ENCODE assay signal across 14 mouse cellular contexts in genomic region chr9:56492916-56493315, GRCm38 (mm10).
DNase-seq lines count a peak whose midpoint lies in the region; ATAC-seq and TF ChIP-seq lines count a peak whose summit lies in the region.
"Had no signal": no experiment of that assay in that cellular context is flagged by ENCODE, and none has a peak within 500 bp of the region (broad histone marks: within the 10 kb centered on the region; RNA-seq: fewer than 3 reads in every experiment).

No protein-coding gene starts in this region.

- no peak overlapping the region for H3K4me2 ChIP-seq in forebrain, embryonic 15.5 days (replicated peaks)
- H3K4me2 ChIP-seq in forebrain, embryonic 12.5 days = no peak overlapping the region
- H3K4me2 ChIP-seq in lung, embryonic 14.5 days = no peak overlapping the region
- H3K4me2 ChIP-seq in hindbrain, embryonic 16.5 days (ENCODE audit: low read length) = no peak overlapping the region
- H3K4me2 ChIP-seq in liver, postnatal 0 days (ENCODE audit: low read depth, low read length) = no peak overlapping the region
- H3K4me2 ChIP-seq: embryonic facial prominence, embryonic 12.5 days; heart, embryonic 11.5 days had no signal

- H3K4me1 ChIP-seq in forebrain, embryonic 15.5 days = peaks cover 28% of the 10 kb centered on the region
- peaks cover 9% of the 10 kb centered on the region for H3K4me1 ChIP-seq in forebrain, embryonic 12.5 days
- peaks cover 23% of the 10 kb centered on the region for H3K4me1 ChIP-seq in lung, embryonic 14.5 days (ENCODE audit: insufficient read depth)
- peaks cover 6% of the 10 kb centered on the region for H3K4me1 ChIP-seq in lung, adult 2 months (ENCODE audit: control insufficient read depth, insufficient read depth, low read length)
- peaks cover 22% of the 10 kb centered on the region for H3K4me1 ChIP-seq in hindbrain, embryonic 16.5 days (ENCODE audit: control insufficient read depth, insufficient read depth, low read depth, low read length)
- H3K4me1 ChIP-seq in liver, postnatal 0 days (ENCODE audit: insufficient read depth) = no peaks in the 10 kb centered on the region
- H3K4me1 ChIP-seq: embryonic facial prominence, embryonic 12.5 days had no signal

- WGBS in forebrain, embryonic 15.5 days = 24% methylated on average over 1 of the region's 1 CpGs
- WGBS in forebrain, embryonic 12.5 days = 59% methylated on average over 1 of the region's 1 CpGs
- 19% methylated on average over 1 of the region's 1 CpGs for WGBS in lung, embryonic 14.5 days
- 20% methylated on average over 1 of the region's 1 CpGs for WGBS in lung, adult 2 months
- 32% methylated on average over 1 of the region's 1 CpGs for WGBS in hindbrain, embryonic 16.5 days
- 60% methylated on average over 1 of the region's 1 CpGs for WGBS in liver, postnatal 0 days (ENCODE audit: insufficient replicate concordance)

- 0 out of 2 replicates have a peak overlapping the region, but pooled peaks have one; percentile 2 for H3K27ac ChIP-seq in forebrain, embryonic 15.5 days (replicated peaks)
- no peak overlapping the region for H3K27ac ChIP-seq in forebrain, embryonic 12.5 days
- H3K27ac ChIP-seq in lung, embryonic 14.5 days (ENCODE audit: low read depth) = no peak overlapping the region; the same call in 1 of the 2 replicates
- H3K27ac ChIP-seq in hindbrain, embryonic 16.5 days (ENCODE audit: low read depth, low read length) = no peak overlapping the region
- H3K27ac ChIP-seq in liver, postnatal 0 days (ENCODE audit: low read depth) = no peak overlapping the region
- H3K27ac ChIP-seq: embryonic facial prominence, embryonic 12.5 days; midbrain, embryonic 10.5 days had no signal

- H3K4me3 ChIP-seq in forebrain, embryonic 15.5 days = no peak overlapping the region
- no peak overlapping the region for H3K4me3 ChIP-seq in forebrain, embryonic 12.5 days (replicated peaks)
- no peak overlapping the region for H3K4me3 ChIP-seq in lung, embryonic 14.5 days (ENCODE audit: low read depth, low read length)
- no peak overlapping the region for H3K4me3 ChIP-seq in lung, adult 2 months (replicated peaks; ENCODE audit: extremely low read depth, low read depth, low read length)
- H3K4me3 ChIP-seq in hindbrain, embryonic 16.5 days (ENCODE audit: low read length) = no peak overlapping the region
- no peak overlapping the region for H3K4me3 ChIP-seq in liver, postnatal 0 days (ENCODE audit: low read depth, low read length)
- H3K4me3 ChIP-seq: embryonic facial prominence, embryonic 12.5 days; midbrain, embryonic 10.5 days had no signal

- no peak for ATAC-seq in forebrain, embryonic 15.5 days (replicated peaks)
- ATAC-seq in forebrain, embryonic 12.5 days (ENCODE audit: low FRiP score) = no peak
- ATAC-seq in lung, embryonic 14.5 days (ENCODE audit: insufficient read depth) = peak; percentile 62
- peak; percentile 37; the same call in 1 of the 2 replicates for ATAC-seq in hindbrain, embryonic 16.5 days
- no peak for ATAC-seq in liver, postnatal 0 days

- peak; percentile 82 for DNase-seq in lung, embryonic 14.5 days
- no peak for DNase-seq in lung, adult 2 months
- peak; percentile 68 for DNase-seq in NIH3T3 (ENCODE audit: low read depth)
- DNase-seq in liver, postnatal 0 days = no peak
- DNase-seq: cerebellum, adult 11-12 months; gastrocnemius, postnatal 36 days; heart, postnatal 36 days; kidney, adult 9 months had no signal

- no peaks in the 10 kb centered on the region for H3K27me3 ChIP-seq in forebrain, embryonic 15.5 days
- no peaks in the 10 kb centered on the region for H3K27me3 ChIP-seq in forebrain, embryonic 12.5 days
- H3K27me3 ChIP-seq in lung, embryonic 14.5 days (ENCODE audit: insufficient read depth, low read length) = no peaks in the 10 kb centered on the region
- H3K27me3 ChIP-seq in hindbrain, embryonic 16.5 days (replicated peaks; ENCODE audit: control insufficient read depth, insufficient read depth, low read length) = no peaks in the 10 kb centered on the region
- no peaks in the 10 kb centered on the region for H3K27me3 ChIP-seq in liver, postnatal 0 days (ENCODE audit: insufficient read depth, low read length)
- H3K27me3 ChIP-seq: embryonic facial prominence, embryonic 12.5 days had no signal

- no peak for TF ChIP-seq POLR2A in lung, adult 2 months (IDR thresholded peaks at IDR 0.05; ENCODE audit: borderline replicate concordance, extremely low read depth, low read depth, low read length)

- H3K36me3 ChIP-seq in forebrain, embryonic 15.5 days = peaks cover 48% of the 10 kb centered on the region
- peaks cover 67% of the 10 kb centered on the region for H3K36me3 ChIP-seq in forebrain, embryonic 12.5 days (replicated peaks)
- H3K36me3 ChIP-seq in lung, embryonic 14.5 days (ENCODE audit: insufficient read depth) = peaks cover 55% of the 10 kb centered on the region
- H3K36me3 ChIP-seq in hindbrain, embryonic 16.5 days (ENCODE audit: control insufficient read depth, insufficient read depth, low read length) = peaks cover 25% of the 10 kb centered on the region
- H3K36me3 ChIP-seq in liver, postnatal 0 days (replicated peaks; ENCODE audit: insufficient read depth, low read length) = peaks cover 30% of the 10 kb centered on the region

- no peak for TF ChIP-seq CTCF in lung, embryonic 14.5 days (IDR thresholded peaks at IDR 0.05; ENCODE audit: low read depth)
- TF ChIP-seq CTCF in lung, adult 2 months (IDR thresholded peaks at IDR 0.05; ENCODE audit: insufficient read depth, low read length) = no peak
- no peak for TF ChIP-seq CTCF in liver, postnatal 0 days (IDR thresholded peaks at IDR 0.05; ENCODE audit: low read depth)

- H3K9ac ChIP-seq in forebrain, embryonic 15.5 days (replicated peaks) = no peak overlapping the region
- no peak overlapping the region for H3K9ac ChIP-seq in forebrain, embryonic 12.5 days
- no peak overlapping the region for H3K9ac ChIP-seq in lung, embryonic 14.5 days
- no peak overlapping the region for H3K9ac ChIP-seq in hindbrain, embryonic 16.5 days (ENCODE audit: low read depth, low read length)
- H3K9ac ChIP-seq in liver, postnatal 0 days (replicated peaks) = no peak overlapping the region
- H3K9ac ChIP-seq: embryonic facial prominence, embryonic 12.5 days had no signal

- no peaks in the 10 kb centered on the region for H3K9me3 ChIP-seq in forebrain, embryonic 15.5 days
- H3K9me3 ChIP-seq in forebrain, embryonic 12.5 days = no peaks in the 10 kb centered on the region
- H3K9me3 ChIP-seq in lung, embryonic 14.5 days (ENCODE audit: low read depth, low read length) = no peaks in the 10 kb centered on the region
- no peaks in the 10 kb centered on the region for H3K9me3 ChIP-seq in hindbrain, embryonic 16.5 days (ENCODE audit: control insufficient read depth, low read length)
- H3K9me3 ChIP-seq in liver, postnatal 0 days (ENCODE audit: low read length) = no peaks in the 10 kb centered on the region
- H3K9me3 ChIP-seq: embryonic facial prominence, embryonic 12.5 days; midbrain, embryonic 10.5 days had no signal

- no peak for TF ChIP-seq EP300 in liver, postnatal 0 days (IDR thresholded peaks at IDR 0.05; ENCODE audit: low read depth)

Comparison
In these comparisons a context has a peak if more than half of its experiments do, and no peak if none do; other contexts are left out.
1. DNase-seq: peak in lung, embryonic 14.5 days (single experiment) and NIH3T3 (single experiment); none in lung, adult 2 months (single experiment) and liver, postnatal 0 days (single experiment).
2. ATAC-seq: peak in lung, embryonic 14.5 days (single experiment) and hindbrain, embryonic 16.5 days (single experiment); none in forebrain, embryonic 15.5 days (single experiment), forebrain, embryonic 12.5 days (single experiment) and liver, postnatal 0 days (single experiment).